Mouse (Mus musculus) gastrocnemius, postnatal 36 days (tissue): ENCODE measurements around the gene Rpp30. TPM values are rescaled to one million over a fixed set of nuclear protein-coding genes. Genes with fewer than 3 reads are reported as not detected.

Experiments
- DNase-seq, 2 experiments: peaks; one replicate each; pipeline ENCODE4 v3.0.0; 2022
- intact Hi-C: fragments of 180-260 bp; cut with DNase I; formaldehyde crosslinking; loops from one replicate; pipeline ENCODE4 v1.15.1; 2025
- long read RNA-seq, 2 experiments: library from polyadenylated mRNA; stranded (forward); transcript quantifications; one replicate each; pipeline ENCODE4 v2.0.0; 2021
- total RNA-seq, 2 experiments: library from RNA; stranded (reverse); gene quantifications; 2 replicates each; pipeline ENCODE4 v1.2.3; 2021

The Rpp30 gene
- total RNA-seq, result 10 to 100 TPM; 14.7 to 17.3 TPM
- long read RNA-seq, experiment 1, transcript Rpp30-201 (11 exons, 1,145 nt), result major isoform, 58 of 65 reads
- long read RNA-seq, experiment 1, partial matches to known transcripts, result 4 of 65 reads
- long read RNA-seq, experiment 1, other reads (novel, unspliced or antisense), result 3 of 65 reads
- long read RNA-seq, experiment 2, transcript Rpp30-201 (11 exons, 1,145 nt), result major isoform, 53 of 65 reads
- long read RNA-seq, experiment 2, partial matches to known transcripts, result 4 of 65 reads
- long read RNA-seq, experiment 2, other reads (novel, unspliced or antisense), result 8 of 65 reads

- peak; percentile 59 to 79 for DNase-seq
- intact Hi-C loops, result no loop called here
Measured at GRCm38 (mm10) chr19:36083262-36084225, at the start of gene Rpp30. TSS of gene Rpp30 (plus strand) at chr19:36083716.

- intact Hi-C loops, result no loop called here
- DNase-seq, result no peak
Measured at GRCm38 (mm10) chr19:36046046-36046445, 37.5 kb upstream of the Rpp30 start.

- intact Hi-C loops, result no loop called here
- no peak for DNase-seq
Measured at GRCm38 (mm10) chr19:36056502-36057221, 26.9 kb upstream of the Rpp30 start.

GRCm38 (mm10) chr19:36057231-36057811 is 26.2 kb upstream of the Rpp30 start, which contains the start of gene Htr7:
TSS of gene Htr7 (minus strand) at chr19:36057507.
- intact Hi-C loops, result no loop called here
- DNase-seq, result peak in 1 of 2 experiments; percentile 16

- intact Hi-C loops, result no loop called here
- DNase-seq, result no peak
Measured at GRCm38 (mm10) chr19:36062801-36063529, 20.6 kb upstream of the Rpp30 start.

- no peak for DNase-seq
- intact Hi-C loops, result no loop called here
Measured at GRCm38 (mm10) chr19:36082606-36083261, 782 bp upstream of the Rpp30 start.

- intact Hi-C loops, result no loop called here
- DNase-seq, result no peak
Measured at GRCm38 (mm10) chr19:36090781-36091180, 7.3 kb downstream of the Rpp30 start.

GRCm38 (mm10) chr19:36097194-36097593 is 13.7 kb downstream of the Rpp30 start:
- intact Hi-C loops, result no loop called here
- no peak for DNase-seq

- intact Hi-C loops, result no loop called here
- no peak for DNase-seq
Measured at GRCm38 (mm10) chr19:36098265-36098664, 14.7 kb downstream of the Rpp30 start.

- intact Hi-C loops, result no loop called here
- DNase-seq, result no peak
Measured at GRCm38 (mm10) chr19:36098916-36099315, 15.4 kb downstream of the Rpp30 start.

GRCm38 (mm10) chr19:36103909-36104308 is 20.4 kb downstream of the Rpp30 start:
- intact Hi-C loops, result no loop called here
- no peak for DNase-seq

- intact Hi-C loops, result no loop called here
- no peak for DNase-seq
Measured at GRCm38 (mm10) chr19:36109318-36109944, 25.9 kb downstream of the Rpp30 start.

GRCm38 (mm10) chr19:36110465-36110864 is 26.9 kb downstream of the Rpp30 start:
- no peak for DNase-seq
- intact Hi-C loops, result loop anchor here (5.0 kb wide), 1 partner anchor 332 kb away; no protein-coding TSS in a partner anchor

GRCm38 (mm10) chr19:36111054-36111895 is 27.8 kb downstream of the Rpp30 start:
- no peak for DNase-seq
- intact Hi-C loops, result loop anchor here (5.0 kb wide), 1 partner anchor 331 kb away; no protein-coding TSS in a partner anchor

GRCm38 (mm10) chr19:36112007-36112406 is 28.5 kb downstream of the Rpp30 start:
- intact Hi-C loops, result loop anchor here (5.0 kb wide), 1 partner anchor 330 kb away; no protein-coding TSS in a partner anchor

GRCm38 (mm10) chr19:36116185-36116584 is 32.7 kb downstream of the Rpp30 start:
- intact Hi-C loops, result no loop called here
- no peak for DNase-seq

More at GRCm38 (mm10) chr19:36112007-36112406, 28.5 kb downstream of the Rpp30 start:
- DNase-seq, result no peak

GRCm38 (mm10) chr19:36119219-36119618 is 35.7 kb downstream of the Rpp30 start:
- intact Hi-C loops, result no loop called here

More at GRCm38 (mm10) chr19:36119219-36119618, 35.7 kb downstream of the Rpp30 start:
- no peak for DNase-seq
